Mouse (Mus musculus) neutrophil, adult 5-6 weeks (primary cell): ENCODE results near the gene Snx20. TPM values are rescaled to one million over a fixed set of nuclear protein-coding genes. Genes with fewer than 3 reads are reported as not detected.

Experiments used
- total RNA-seq: library from RNA; stranded (forward); fragments of 200-1000 nt; gene quantifications from 2 replicates; pipeline ENCODE4 v1.2.3, GENCODE M21; 2017

Snx20 gene
- total RNA-seq, 1 experiment from 2014 or later, result 128 TPM

Other genes with a start within 250 kb of the Snx20 start
- gene Nkd1, start 114.8 kb downstream of the Snx20 start, total RNA-seq, result not detected in 2 replicates
- 7.9 and 11.3 TPM in 2 replicates for gene Nod2, start 11.2 kb upstream of the Snx20 start, total RNA-seq
- gene Cyld, start 60.9 kb upstream of the Snx20 start, total RNA-seq, result 124 and 139 TPM in 2 replicates